Mouse (Mus musculus): ENCODE data around the gene Ccl26.

DNA sequence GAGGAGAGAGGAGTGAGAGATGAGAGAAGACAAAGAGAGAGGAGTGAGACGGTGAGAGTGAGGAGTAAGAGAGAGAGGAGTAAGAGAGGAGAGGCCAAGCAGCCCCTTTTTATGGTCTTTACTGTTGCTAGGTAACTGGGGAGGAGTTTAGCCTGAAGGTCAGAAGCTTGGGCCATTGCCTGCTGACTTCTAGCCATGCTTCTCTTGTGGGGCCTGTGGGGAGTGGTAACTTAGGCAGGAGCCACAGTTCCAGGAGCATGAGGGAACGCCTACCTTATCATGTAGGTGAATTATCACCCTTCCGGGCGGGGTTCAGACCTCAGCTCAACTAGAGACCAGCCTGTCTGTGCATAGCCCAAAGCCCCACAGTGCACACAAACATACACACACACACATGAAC, 46.4 kb upstream of the Ccl26 start:
- TF ChIP-seq CTCF (IDR thresholded peaks at IDR 0.05; ENCODE audit: low read depth, low read length) = no peak
- no peak for TF ChIP-seq POLR2A (IDR thresholded peaks at IDR 0.05; ENCODE audit: borderline replicate concordance, low read depth, low read length)
